Mouse (Mus musculus): Measurements from ENCODE around the gene Flt1. TPM values are rescaled to one million over a fixed set of nuclear protein-coding genes. Genes with fewer than 3 reads are reported as not detected.

Gene Flt1
- total and polyA plus RNA-seq, 3 experiments = 20.5 to 88.3 (median 82.1) TPM

- Histone ChIP-seq H3K27me3 (ENCODE audit: control insufficient read depth, insufficient read depth, low read length) (no peaks in the 10 kb centered on the region), H3K9ac (ENCODE audit: low read depth, low read length) (no peak overlapping the region)
- intact Hi-C loops (cut with DNase I) = no loop called here
These were observed 180.0 kb downstream of the Flt1 start for GRCm38 (mm10) chr5:147545731-147546241.

GRCm38 (mm10) chr5:147542291-147542690, 183.5 kb downstream of the Flt1 start:
- WGBS = 76% methylated on average over 6 of the region's 6 CpGs
- intact Hi-C loops (cut with DNase I) = no loop called here
- H3K4me3 ChIP-seq = no peak overlapping the region
- H3K27me3 ChIP-seq (ENCODE audit: control insufficient read depth, insufficient read depth, low read length) = no peaks in the 10 kb centered on the region
- TF ChIP-seq EP300 (IDR thresholded peaks at IDR 0.05; ENCODE audit: insufficient read depth, low read depth, low read length) (no peak), POLR2A (IDR thresholded peaks at IDR 0.05; ENCODE audit: insufficient read depth, low read depth, low read length) (no peak), CTCF (IDR thresholded peaks at IDR 0.05) (no peak)
- no peak overlapping the region for H3K27ac ChIP-seq
- H3K79me2 ChIP-seq (replicated peaks; ENCODE audit: control insufficient read depth, insufficient read depth, low read length) = no peaks in the 10 kb centered on the region
- H3K36me3 ChIP-seq (ENCODE audit: control insufficient read depth, insufficient read depth, low read length) = no peaks in the 10 kb centered on the region; the same call in 1 of the 2 replicates
- no peaks in the 10 kb centered on the region for H3K4me1 ChIP-seq (ENCODE audit: control insufficient read depth, insufficient read depth, low read length)
- H3K9ac ChIP-seq (ENCODE audit: low read depth, low read length) = no peak overlapping the region
- no peak for DNase-seq

More at GRCm38 (mm10) chr5:147545731-147546241, 180.0 kb downstream of the Flt1 start:
- peak; percentile 59 for TF ChIP-seq CTCF (IDR thresholded peaks at IDR 0.05)
- no peak for TF ChIP-seq EP300 (IDR thresholded peaks at IDR 0.05; ENCODE audit: insufficient read depth, low read depth, low read length)
- TF ChIP-seq POLR2A (IDR thresholded peaks at IDR 0.05; ENCODE audit: insufficient read depth, low read depth, low read length) = no peak
- no peaks in the 10 kb centered on the region; the same call in 1 of the 2 replicates for H3K36me3 ChIP-seq (ENCODE audit: control insufficient read depth, insufficient read depth, low read length)
- no peak for DNase-seq
- WGBS = 73% methylated on average over 11 of the region's 11 CpGs
- no peak overlapping the region for H3K4me3 ChIP-seq
- H3K27ac ChIP-seq = no peak overlapping the region
- H3K79me2 ChIP-seq (replicated peaks; ENCODE audit: control insufficient read depth, insufficient read depth, low read length) = no peaks in the 10 kb centered on the region
- no peaks in the 10 kb centered on the region for H3K4me1 ChIP-seq (ENCODE audit: control insufficient read depth, insufficient read depth, low read length)

- WGBS = 90% methylated on average over 4 of the region's 4 CpGs
- no peaks in the 10 kb centered on the region for H3K4me1 ChIP-seq (ENCODE audit: control insufficient read depth, insufficient read depth, low read length)
These were observed 186.0 kb downstream of the Flt1 start for GRCm38 (mm10) chr5:147539815-147540214.

GRCm38 (mm10) chr5:147539409-147539808, 186.4 kb downstream of the Flt1 start:
- H3K27ac ChIP-seq = no peak overlapping the region
- 91% methylated on average over 4 of the region's 4 CpGs for WGBS
- no peaks in the 10 kb centered on the region for H3K4me1 ChIP-seq (ENCODE audit: control insufficient read depth, insufficient read depth, low read length)
- no peaks in the 10 kb centered on the region for H3K79me2 ChIP-seq (replicated peaks; ENCODE audit: control insufficient read depth, insufficient read depth, low read length)
- no peak overlapping the region for H3K4me3 ChIP-seq
- intact Hi-C loops (cut with DNase I) = loop anchor here (5.0 kb wide), 1 partner anchor 122 kb away; no protein-coding TSS in a partner anchor
- no peaks in the 10 kb centered on the region; the same call in 1 of the 2 replicates for H3K36me3 ChIP-seq (ENCODE audit: control insufficient read depth, insufficient read depth, low read length)
- H3K9ac ChIP-seq (ENCODE audit: low read depth, low read length) = no peak overlapping the region
- no peaks in the 10 kb centered on the region for H3K27me3 ChIP-seq (ENCODE audit: control insufficient read depth, insufficient read depth, low read length)
- no peak for TF ChIP-seq POLR2A (IDR thresholded peaks at IDR 0.05; ENCODE audit: insufficient read depth, low read depth, low read length)
- TF ChIP-seq EP300 (IDR thresholded peaks at IDR 0.05; ENCODE audit: insufficient read depth, low read depth, low read length) = no peak
- TF ChIP-seq CTCF (IDR thresholded peaks at IDR 0.05) = no peak
- no peak for DNase-seq

More at GRCm38 (mm10) chr5:147539815-147540214, 186.0 kb downstream of the Flt1 start:
- H3K79me2 ChIP-seq (replicated peaks; ENCODE audit: control insufficient read depth, insufficient read depth, low read length) = no peaks in the 10 kb centered on the region
- no peak overlapping the region for H3K9ac ChIP-seq (ENCODE audit: low read depth, low read length)
- H3K36me3 ChIP-seq (ENCODE audit: control insufficient read depth, insufficient read depth, low read length) = no peaks in the 10 kb centered on the region; the same call in 1 of the 2 replicates
- no peak for DNase-seq
- intact Hi-C loops (cut with DNase I) = loop anchor here (5.0 kb wide), 1 partner anchor 123 kb away; no protein-coding TSS in a partner anchor
- TF ChIP-seq EP300 (IDR thresholded peaks at IDR 0.05; ENCODE audit: insufficient read depth, low read depth, low read length) = no peak
- TF ChIP-seq POLR2A (IDR thresholded peaks at IDR 0.05; ENCODE audit: insufficient read depth, low read depth, low read length) = no peak
- no peak for TF ChIP-seq CTCF (IDR thresholded peaks at IDR 0.05)
- H3K27ac ChIP-seq = no peak overlapping the region
- H3K4me3 ChIP-seq = no peak overlapping the region
- H3K27me3 ChIP-seq (ENCODE audit: control insufficient read depth, insufficient read depth, low read length) = no peaks in the 10 kb centered on the region

GRCm38 (mm10) chr5:147532031-147532430, 193.8 kb downstream of the Flt1 start:
- peaks cover 2% of the 10 kb centered on the region; the same call in 1 of the 2 replicates for H3K4me1 ChIP-seq (ENCODE audit: control insufficient read depth, insufficient read depth, low read length)

GRCm38 (mm10) chr5:147527788-147528187, 198.0 kb downstream of the Flt1 start:
- 65% methylated on average over 3 of the region's 3 CpGs for WGBS
- intact Hi-C loops (cut with DNase I) = no loop called here
- TF ChIP-seq EP300 (IDR thresholded peaks at IDR 0.05; ENCODE audit: insufficient read depth, low read depth, low read length) (no peak), POLR2A (IDR thresholded peaks at IDR 0.05; ENCODE audit: insufficient read depth, low read depth, low read length) (no peak), CTCF (IDR thresholded peaks at IDR 0.05) (no peak)

More at GRCm38 (mm10) chr5:147532031-147532430, 193.8 kb downstream of the Flt1 start:
- intact Hi-C loops (cut with DNase I) = loop anchor here (5.0 kb wide), 1 partner anchor 100 kb away; the partner anchor contains the start of gene Pan3
- Histone ChIP-seq H3K9ac (ENCODE audit: low read depth, low read length) (no peak overlapping the region), H3K27ac (no peak overlapping the region), H3K36me3 (ENCODE audit: control insufficient read depth, insufficient read depth, low read length) (peaks cover 7% of the 10 kb centered on the region), H3K27me3 (ENCODE audit: control insufficient read depth, insufficient read depth, low read length) (no peaks in the 10 kb centered on the region), H3K79me2 (replicated peaks; ENCODE audit: control insufficient read depth, insufficient read depth, low read length) (no peaks in the 10 kb centered on the region), H3K4me3 (no peak overlapping the region)
- no peak for TF ChIP-seq POLR2A (IDR thresholded peaks at IDR 0.05; ENCODE audit: insufficient read depth, low read depth, low read length)
- no peak for TF ChIP-seq EP300 (IDR thresholded peaks at IDR 0.05; ENCODE audit: insufficient read depth, low read depth, low read length)
- no peak for TF ChIP-seq CTCF (IDR thresholded peaks at IDR 0.05)
- WGBS = 60% methylated on average over 6 of the region's 6 CpGs
- no peak for DNase-seq

More at GRCm38 (mm10) chr5:147527788-147528187, 198.0 kb downstream of the Flt1 start:
- Histone ChIP-seq H3K4me1 (ENCODE audit: control insufficient read depth, insufficient read depth, low read length) (peaks cover 2% of the 10 kb centered on the region; the same call in 1 of the 2 replicates), H3K27ac (no peak overlapping the region), H3K79me2 (replicated peaks; ENCODE audit: control insufficient read depth, insufficient read depth, low read length) (no peaks in the 10 kb centered on the region), H3K9ac (ENCODE audit: low read depth, low read length) (no peak overlapping the region), H3K27me3 (ENCODE audit: control insufficient read depth, insufficient read depth, low read length) (no peaks in the 10 kb centered on the region), H3K4me3 (no peak overlapping the region), H3K36me3 (ENCODE audit: control insufficient read depth, insufficient read depth, low read length) (peaks cover 8% of the 10 kb centered on the region)
- DNase-seq = no peak

Measured in heart, adult 2 months (tissue).